9 mouse cellular contexts compared by ENCODE assay signal in genomic region chr2:9877326-9877690, GRCm38 (mm10). TPM values are rescaled to one million over a fixed set of nuclear protein-coding genes. Genes with fewer than 3 reads are reported as not detected.
A peak's percentile ranks its signal among the peaks of the same experiment; 100 is the strongest.
DNase-seq lines count a peak whose midpoint lies in the region; ATAC-seq and TF ChIP-seq lines count a peak whose summit lies in the region.
"Had no signal": no experiment of that assay in that cellular context is flagged by ENCODE, and none has a peak within 500 bp of the region (broad histone marks: within the 10 kb centered on the region; RNA-seq: fewer than 3 reads in every experiment).

No protein-coding gene starts in this region.

- peak overlapping the region; percentile 85 for H3K4me2 ChIP-seq in embryonic facial prominence, embryonic 12.5 days (replicated peaks)
- peak overlapping the region; percentile 62 for H3K4me2 ChIP-seq in hindbrain, embryonic 15.5 days
- H3K4me2 ChIP-seq in midbrain, embryonic 11.5 days: peak overlapping the region; percentile 8; the same call in 1 of the 2 replicates

- 0 out of 2 replicates have a peak overlapping the region, but pooled peaks have one; percentile 17 for H3K9ac ChIP-seq in liver, adult 2 months (ENCODE audit: low read depth, low read length)
- H3K9ac ChIP-seq in embryonic facial prominence, embryonic 12.5 days: peak overlapping the region; percentile 55
- 0 out of 2 replicates have a peak overlapping the region, but pooled peaks have one; percentile 10 for H3K9ac ChIP-seq in hindbrain, embryonic 15.5 days
- peak overlapping the region; percentile 52 for H3K9ac ChIP-seq in midbrain, embryonic 11.5 days (ENCODE audit: low read length)

- no peak for TF ChIP-seq CTCF in liver, adult 2 months (IDR thresholded peaks at IDR 0.05; ENCODE audit: low read depth, low read length)

- DNase-seq in liver, adult 2 months (ENCODE audit: extremely low read depth, low read depth, low spot score): no peak
- no peak for DNase-seq in liver
- DNase-seq in midbrain, embryonic 11.5 days (ENCODE audit: low spot score, missing footprints): peak; percentile 97
- no peak for DNase-seq in right cerebral cortex, postnatal 14 days
- no peak for DNase-seq in right cerebral cortex, postnatal 4 days
- no peak for DNase-seq in right cerebral cortex, adult 18-20 months

- no peaks in the 10 kb centered on the region for H3K36me3 ChIP-seq in liver, adult 2 months (ENCODE audit: control insufficient read depth, insufficient read depth, low read length)
- H3K36me3 ChIP-seq in embryonic facial prominence, embryonic 12.5 days: no peaks in the 10 kb centered on the region
- no peaks in the 10 kb centered on the region for H3K36me3 ChIP-seq in hindbrain, embryonic 15.5 days
- H3K36me3 ChIP-seq in midbrain, embryonic 11.5 days (ENCODE audit: control insufficient read depth, insufficient read depth, low read length): no peaks in the 10 kb centered on the region

- TF ChIP-seq POLR2A in liver, adult 2 months (IDR thresholded peaks at IDR 0.05; ENCODE audit: extremely low read depth, insufficient read depth, low read length): no peak

- H3K4me3 ChIP-seq in liver, adult 2 months (ENCODE audit: insufficient read depth, low read depth, low read length): peak overlapping the region; percentile 50; the same call in 1 of the 2 replicates
- H3K4me3 ChIP-seq in embryonic facial prominence, embryonic 12.5 days: peak overlapping the region; percentile 49
- peak overlapping the region; percentile 35 for H3K4me3 ChIP-seq in hindbrain, embryonic 15.5 days
- H3K4me3 ChIP-seq in midbrain, embryonic 11.5 days (ENCODE audit: low read depth, low read length): peak overlapping the region; percentile 46

- WGBS in liver, adult 2 months: 3% methylated on average over 35 of the region's 35 CpGs
- 1% methylated on average over 35 of the region's 35 CpGs for WGBS in embryonic facial prominence, embryonic 12.5 days
- 2% methylated on average over 35 of the region's 35 CpGs for WGBS in hindbrain, embryonic 15.5 days
- under 1% methylated on average over 35 of the region's 35 CpGs for WGBS in midbrain, embryonic 11.5 days

- no peak for ATAC-seq in embryonic facial prominence, embryonic 12.5 days (ENCODE audit: insufficient number of reproducible peaks, insufficient read depth, low FRiP score, low TSS enrichment)
- no peak for ATAC-seq in hindbrain, embryonic 15.5 days (ENCODE audit: low FRiP score, low read depth)
- ATAC-seq in midbrain, embryonic 11.5 days (ENCODE audit: low FRiP score): no peak

- H3K27me3 ChIP-seq in liver, adult 2 months (ENCODE audit: control insufficient read depth, insufficient read depth, low read length): peaks cover 18% of the 10 kb centered on the region
- H3K27me3 ChIP-seq in embryonic facial prominence, embryonic 12.5 days: peaks cover 41% of the 10 kb centered on the region
- H3K27me3 ChIP-seq in hindbrain, embryonic 15.5 days: peaks cover 49% of the 10 kb centered on the region
- peaks cover 86% of the 10 kb centered on the region for H3K27me3 ChIP-seq in midbrain, embryonic 11.5 days (ENCODE audit: control insufficient read depth, insufficient read depth, low read length)

- H3K79me2 ChIP-seq in liver, adult 2 months (ENCODE audit: control insufficient read depth, insufficient read depth, low read length): no peaks in the 10 kb centered on the region

- H3K9me3 ChIP-seq in embryonic facial prominence, embryonic 12.5 days: no peaks in the 10 kb centered on the region
- no peaks in the 10 kb centered on the region for H3K9me3 ChIP-seq in hindbrain, embryonic 15.5 days
- no peaks in the 10 kb centered on the region for H3K9me3 ChIP-seq in midbrain, embryonic 11.5 days (ENCODE audit: control insufficient read depth, low read length)

- H3K4me1 ChIP-seq in liver, adult 2 months (ENCODE audit: control insufficient read depth, insufficient read depth, low read length): peaks cover 5% of the 10 kb centered on the region
- peaks cover 37% of the 10 kb centered on the region for H3K4me1 ChIP-seq in embryonic facial prominence, embryonic 12.5 days
- peaks cover 28% of the 10 kb centered on the region for H3K4me1 ChIP-seq in hindbrain, embryonic 15.5 days (replicated peaks)
- H3K4me1 ChIP-seq in midbrain, embryonic 11.5 days (ENCODE audit: control insufficient read depth, insufficient read depth, low read length): peaks cover 24% of the 10 kb centered on the region

- H3K27ac ChIP-seq in liver, adult 2 months (replicated peaks; ENCODE audit: insufficient read depth, low read depth, low read length): no peak overlapping the region
- peak overlapping the region; percentile 77 for H3K27ac ChIP-seq in embryonic facial prominence, embryonic 12.5 days
- no peak overlapping the region for H3K27ac ChIP-seq in hindbrain, embryonic 15.5 days (replicated peaks)
- peak overlapping the region; percentile 61; the same call in 1 of the 2 replicates for H3K27ac ChIP-seq in midbrain, embryonic 11.5 days (ENCODE audit: low read depth, low read length)

RNA-seq across cellular contexts. Expression of gene 4930412O13Rik, which starts 3.7 kb away (rescaled TPM):
- total RNA-seq in liver, adult 2 months (2014; rRNA removed): not detected in 2 replicates
- not detected in 2 replicates for polyA plus RNA-seq in liver, adult 2 months (2012; rRNA removed)
- polyA plus RNA-seq in embryonic facial prominence, embryonic 12.5 days (2016; fragmentation: Nextera tagmentation; extraction: Ambion mirVana): 1.8 and 1.9 TPM in 2 replicates
- polyA plus RNA-seq in hindbrain, embryonic 15.5 days (2015; fragmentation: Nextera tagmentation; extraction: Ambion mirVana): 0.45 and 0.48 TPM in 2 replicates
- polyA plus RNA-seq in midbrain, embryonic 11.5 days (2014; fragmentation: Nextera tagmentation; extraction: Ambion mirVana): 0.20 and 1.2 TPM in 2 replicates
- total RNA-seq: neutrophil, adult 5-6 weeks had no signal

RNA-seq across cellular contexts. Expression of gene 9230102O04Rik, which starts 12.0 kb away (rescaled TPM):
- total RNA-seq in liver, adult 2 months (2014; rRNA removed): not detected in 2 replicates
- not detected in 2 replicates for polyA plus RNA-seq in liver, adult 2 months (2012; rRNA removed)
- polyA plus RNA-seq in embryonic facial prominence, embryonic 12.5 days (2016; fragmentation: Nextera tagmentation; extraction: Ambion mirVana): 0.41 and 1.0 TPM in 2 replicates
- 0.69 and 1.2 TPM in 2 replicates for polyA plus RNA-seq in hindbrain, embryonic 15.5 days (2015; fragmentation: Nextera tagmentation; extraction: Ambion mirVana)
- 1.4 and 1.6 TPM in 2 replicates for polyA plus RNA-seq in midbrain, embryonic 11.5 days (2014; fragmentation: Nextera tagmentation; extraction: Ambion mirVana)
- total RNA-seq: neutrophil, adult 5-6 weeks had no signal

RNA-seq across cellular contexts. Expression of gene Gata3, which starts 12.5 kb away (rescaled TPM):
- total RNA-seq in liver, adult 2 months (2014; rRNA removed): 0.07 TPM in 1 of 2 replicates, not detected in the other
- polyA plus RNA-seq in liver, adult 2 months (2012; rRNA removed): 0.33 and 0.42 TPM in 2 replicates
- 22.6 and 23.6 TPM in 2 replicates for polyA plus RNA-seq in embryonic facial prominence, embryonic 12.5 days (2016; fragmentation: Nextera tagmentation; extraction: Ambion mirVana)
- polyA plus RNA-seq in hindbrain, embryonic 15.5 days (2015; fragmentation: Nextera tagmentation; extraction: Ambion mirVana): 28.8 and 32.3 TPM in 2 replicates
- polyA plus RNA-seq in midbrain, embryonic 11.5 days (2014; fragmentation: Nextera tagmentation; extraction: Ambion mirVana): 34.1 and 34.8 TPM in 2 replicates

Comparison
In these comparisons a context has a peak if more than half of its experiments do, and no peak if none do; other contexts are left out.
1. H3K27ac ChIP-seq: peak in embryonic facial prominence, embryonic 12.5 days (single experiment) and midbrain, embryonic 11.5 days (single experiment); none in liver, adult 2 months (single experiment) and hindbrain, embryonic 15.5 days (single experiment).
2. H3K4me2 ChIP-seq: peak in every context shown above with its lines; median percentile 85 in embryonic facial prominence, embryonic 12.5 days; 62 in hindbrain, embryonic 15.5 days; 8 in midbrain, embryonic 11.5 days.
3. RNA of gene Gata3, which starts 12.5 kb away (polyA plus RNA-seq): 34.1 to 34.8 TPM in midbrain, embryonic 11.5 days, 28.8 to 32.3 TPM in hindbrain, embryonic 15.5 days and 22.6 to 23.6 TPM in embryonic facial prominence, embryonic 12.5 days; 0.33 to 0.42 TPM in liver, adult 2 months; every median in the first group is over 10 times any median in the second.
4. Peak in every context shown above with its lines, with median percentiles within 50 percentile points of each other: H3K4me3 ChIP-seq and H3K9ac ChIP-seq.